Mouse (Mus musculus): ENCODE data around the gene Gm8068.
"Not testable (repeated sequence)": the region's sequence is repeated elsewhere in the genome, so short reads cannot be mapped to it uniquely, and the experiment has no call there.

Gm8068 gene

GRCm38 (mm10) chr14:41701785-41702184, at the start of gene Gm8068:
TSS of gene Gm8068 (minus strand) at chr14:41701885.
- DNase-seq (ENCODE audit: low spot score in 2 of 2): not testable (repeated sequence)

- DNase-seq (ENCODE audit: low spot score in 2 of 2): not testable (repeated sequence)
Observed at GRCm38 (mm10) chr14:41750514-41750913, 48.8 kb upstream of the Gm8068 start, which contains the start of gene Gm7929. TSS of gene Gm7929 (minus strand) at chr14:41750614.

DNA sequence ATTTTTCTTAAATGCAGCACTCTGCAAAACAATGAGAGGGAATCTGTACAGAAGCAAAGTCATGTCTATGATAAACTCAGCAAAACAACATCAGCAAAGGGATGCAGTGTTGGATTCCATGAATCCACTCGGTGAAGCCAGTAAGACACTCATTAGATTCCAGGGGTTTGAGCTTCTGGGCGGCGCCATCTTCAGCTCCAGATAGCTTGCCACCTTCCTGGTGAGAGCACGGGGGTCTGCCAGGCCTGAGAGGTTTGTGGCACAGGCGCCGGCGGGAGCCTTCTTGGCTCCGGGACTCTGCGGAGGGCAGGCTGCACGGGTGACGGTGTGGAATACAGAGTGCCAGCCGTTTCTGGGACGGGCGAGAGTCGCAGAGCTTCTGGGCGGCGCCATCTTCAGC, 21.8 kb upstream of the Gm8068 start:
- not testable (repeated sequence) for DNase-seq (ENCODE audit: low spot score in 2 of 2)

- not testable (repeated sequence) for DNase-seq (ENCODE audit: low spot score in 2 of 2)
Observed at GRCm38 (mm10) chr14:41717180-41717579, 15.5 kb upstream of the Gm8068 start.

DNA sequence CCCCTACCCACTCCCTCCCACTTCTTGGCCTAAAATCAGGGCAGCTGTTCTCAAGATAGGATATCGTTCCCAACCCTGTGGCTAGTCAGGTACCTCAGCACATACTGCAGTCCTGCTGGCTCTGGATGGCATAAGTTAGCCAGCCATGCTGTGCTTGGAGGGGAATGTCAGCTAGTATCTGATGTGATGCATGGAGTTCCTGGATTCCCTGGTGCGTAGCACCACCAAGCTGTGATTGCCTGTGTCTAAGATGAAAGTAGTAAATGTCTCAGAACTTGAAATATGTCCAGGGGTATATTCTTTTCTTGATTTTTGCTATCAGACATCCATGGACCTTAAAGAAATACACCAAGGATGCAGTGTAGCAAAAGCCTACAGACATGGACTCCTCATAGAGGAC, 53.5 kb downstream of the Gm8068 start:
- not testable (repeated sequence) for DNase-seq (ENCODE audit: low spot score in 2 of 2)
